Mouse (Mus musculus): ENCODE measurements around the gene H2-Q6.
"Not testable (repeated sequence)": the region's sequence is repeated elsewhere in the genome, so short reads cannot be mapped to it uniquely, and the experiment has no call there.

DNA sequence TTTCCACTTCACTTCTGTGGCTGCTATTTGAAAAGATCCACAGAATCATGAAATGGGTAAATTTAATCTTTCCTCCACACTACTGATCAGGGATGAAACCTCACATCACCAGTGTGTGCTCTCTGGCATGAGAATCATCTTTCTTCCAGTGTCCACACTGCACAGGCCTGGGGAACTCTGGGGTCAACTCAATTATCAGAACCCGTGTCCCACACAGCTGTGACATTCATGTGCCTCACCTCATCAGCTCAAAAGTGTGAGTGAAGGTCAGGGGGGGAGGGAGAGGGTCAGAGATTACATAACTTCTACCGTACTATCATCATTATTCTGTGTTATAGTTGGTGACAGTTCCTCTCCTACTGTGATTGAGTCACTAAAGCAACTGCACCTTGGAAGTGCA lies 32.0 kb upstream of the H2-Q6 start:
- TF ChIP-seq CTCF, EP300 (IDR thresholded peaks at IDR 0.05): not testable (repeated sequence)
